Mouse (Mus musculus) forebrain, embryonic 14.5 days (tissue): ENCODE data around the gene Mettl8. TPM values are rescaled to one million over a fixed set of nuclear protein-coding genes. Genes with fewer than 3 reads are reported as not detected.

Source experiments
- ATAC-seq: fragments of 200-750 bp; cut with Nextera tagmentation; 2 replicates; pipeline ENCODE4 v1.8.0; 2017; ENCODE audit warnings: mild to moderate bottlenecking, moderate library complexity
- DNase-seq: peaks from one replicate; pipeline ENCODE4 v3.0.0-alpha.2; 2015; ENCODE audit warnings: low spot score
- H3K27ac ChIP-seq: fragments of 300-500 bp; sonication (generic); 2 replicates; pipeline ENCODE4 v1.5.1; 2014; ENCODE audit warnings: low read depth, mild to moderate bottlenecking, control low read depth, low read length, moderate library complexity
- H3K27me3 ChIP-seq: fragments of 300-500 bp; sonication (generic); replicated peaks from 2 replicates; pipeline ENCODE4 v1.6.1; 2014; ENCODE audit warnings: low read length, control low read depth, mixed read lengths; ENCODE audit not compliant: control insufficient read depth, insufficient read depth
- H3K36me3 ChIP-seq: fragments of 300-500 bp; sonication (generic); 2 replicates; pipeline ENCODE4 v1.6.1; 2014; ENCODE audit warnings: low read length, control low read depth; ENCODE audit not compliant: control insufficient read depth, insufficient read depth
- H3K4me1 ChIP-seq: fragments of 300-500 bp; sonication (generic); 2 replicates; pipeline ENCODE4 v1.6.1; 2014; ENCODE audit warnings: antibody characterized with exemption, low read length, control low read depth; ENCODE audit not compliant: control insufficient read depth, insufficient read depth
- H3K4me2 ChIP-seq: fragments of 300-500 bp; sonication (generic); 2 replicates; pipeline ENCODE4 v1.6.1; 2014; ENCODE audit warnings: mild to moderate bottlenecking, control low read depth, low read length
- H3K4me3 ChIP-seq: fragments of 300-500 bp; sonication (generic); 2 replicates; pipeline ENCODE4 v1.5.1; 2014; ENCODE audit warnings: low read depth, low read length, control low read depth
- H3K9ac ChIP-seq: fragments of 300-500 bp; sonication (generic); 2 replicates; pipeline ENCODE4 v1.6.1; 2014; ENCODE audit warnings: mild to moderate bottlenecking, low read length, control low read depth, moderate library complexity
- H3K9me3 ChIP-seq: fragments of 300-500 bp; sonication (generic); replicated peaks from 2 replicates; pipeline ENCODE4 v1.6.1; 2016; ENCODE audit warnings: low read length, control low read depth, mixed read lengths; ENCODE audit not compliant: control insufficient read depth
- WGBS: fragments of 180-500 bp; shearing (Covaris S2); extraction: QIAGEN DNeasy Blood & Tissue Kit; methylation state at CpG from one replicate; pipeline ENCODE4 v1.1.7; 2014; 5-methylcytosine and 5-hydroxymethylcytosine counted together
- polyA plus RNA-seq: library from polyadenylated mRNA; unstranded; fragments of >200 nt; fragmentation: Nextera tagmentation; extraction: Ambion mirVana; gene quantifications from 2 replicates; pipeline ENCODE4 v1.2.1, GENCODE M21; 2014

Gene Mettl8
- polyA plus RNA-seq, 1 experiment from 2014 or later, result 19.1 TPM

DNA sequence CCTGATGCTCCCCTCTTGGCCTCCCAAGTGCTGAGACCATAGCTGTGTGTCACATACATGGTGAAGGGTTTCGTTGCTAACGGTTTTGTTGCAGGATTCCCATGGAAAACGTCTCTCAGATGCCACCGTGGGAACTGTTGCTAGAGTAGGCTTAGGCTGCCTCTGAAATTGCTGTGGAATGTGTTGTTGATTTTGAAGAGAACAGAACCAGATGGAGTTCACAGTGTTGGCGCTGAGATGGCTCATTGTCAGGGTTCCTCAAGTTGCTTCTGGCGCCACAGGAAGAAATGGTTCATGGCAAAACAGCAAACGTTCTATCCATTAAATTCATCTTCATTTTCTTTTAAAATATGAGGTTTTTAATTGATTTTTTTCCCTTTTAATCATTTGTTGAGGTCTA lies 27.0 kb upstream of the Mettl8 start:
- no peak for ATAC-seq
- Histone ChIP-seq H3K4me3 (no peak overlapping the region), H3K9me3 (no peaks in the 10 kb centered on the region), H3K4me1 (no peaks in the 10 kb centered on the region), H3K27ac (no peak overlapping the region), H3K36me3 (peaks cover 28% of the 10 kb centered on the region), H3K4me2 (no peak overlapping the region), H3K27me3 (no peaks in the 10 kb centered on the region), H3K9ac (no peak overlapping the region)
- 92% methylated on average over 7 of the region's 7 CpGs for WGBS
- DNase-seq, result no peak

DNA sequence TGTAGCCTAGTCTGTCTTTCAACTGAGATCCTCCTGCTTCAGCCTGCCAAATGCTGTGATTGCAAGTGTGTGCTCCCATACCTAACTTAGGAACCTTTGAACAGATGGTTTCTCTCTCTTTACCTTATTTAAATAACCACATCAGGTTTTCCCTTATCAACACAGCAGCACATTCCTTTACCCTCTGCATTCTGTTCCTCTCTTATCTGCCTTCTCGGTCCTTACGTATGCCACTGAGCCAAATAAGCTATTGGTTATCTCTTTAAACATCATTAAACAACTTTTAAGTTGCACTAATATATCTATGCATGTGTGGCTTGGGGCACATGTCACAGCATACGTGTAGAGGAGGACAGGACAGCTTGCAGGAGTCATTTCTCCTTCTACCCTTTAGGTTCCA lies 18.4 kb upstream of the Mettl8 start:
- 95% methylated on average over 3 of the region's 3 CpGs for WGBS
- no peak overlapping the region for H3K4me2 ChIP-seq
- ATAC-seq (no peak), DNase-seq (no peak)
- H3K4me1 ChIP-seq, result no peaks in the 10 kb centered on the region
- no peak overlapping the region for H3K4me3 ChIP-seq
- H3K27me3 ChIP-seq, result no peaks in the 10 kb centered on the region
- H3K9ac ChIP-seq, result no peak overlapping the region
- no peak overlapping the region for H3K27ac ChIP-seq
- H3K9me3 ChIP-seq, result no peaks in the 10 kb centered on the region
- peaks cover 14% of the 10 kb centered on the region; the same call in 1 of the 2 replicates for H3K36me3 ChIP-seq

GRCm38 (mm10) chr2:71073330-71073729 lies 17.9 kb upstream of the Mettl8 start:
- ATAC-seq (no peak), DNase-seq (no peak)
- 84% methylated on average over 3 of the region's 3 CpGs for WGBS

GRCm38 (mm10) chr2:71071601-71072000 lies 16.2 kb upstream of the Mettl8 start:
- no peak overlapping the region for H3K4me3 ChIP-seq
- ATAC-seq (no peak), DNase-seq (no peak)
- no peaks in the 10 kb centered on the region for H3K9me3 ChIP-seq
- no peaks in the 10 kb centered on the region for H3K4me1 ChIP-seq
- WGBS, result 97% methylated on average over 4 of the region's 4 CpGs
- H3K27ac ChIP-seq, result no peak overlapping the region
- peaks cover 10% of the 10 kb centered on the region; the same call in 1 of the 2 replicates for H3K36me3 ChIP-seq
- H3K9ac ChIP-seq, result no peak overlapping the region
- no peaks in the 10 kb centered on the region for H3K27me3 ChIP-seq
- H3K4me2 ChIP-seq, result no peak overlapping the region

More at GRCm38 (mm10) chr2:71073330-71073729, 17.9 kb upstream of the Mettl8 start:
- Histone ChIP-seq H3K9ac (no peak overlapping the region), H3K36me3 (peaks cover 13% of the 10 kb centered on the region; the same call in 1 of the 2 replicates), H3K4me3 (no peak overlapping the region), H3K27ac (no peak overlapping the region), H3K9me3 (no peaks in the 10 kb centered on the region), H3K27me3 (no peaks in the 10 kb centered on the region), H3K4me2 (no peak overlapping the region), H3K4me1 (no peaks in the 10 kb centered on the region)

GRCm38 (mm10) chr2:71056115-71056835 lies 892 bp upstream of the Mettl8 start:
- peaks cover 8% of the 10 kb centered on the region for H3K4me1 ChIP-seq
- peak overlapping the region; percentile 81 for H3K4me3 ChIP-seq
- peak overlapping the region; percentile 96 for H3K27ac ChIP-seq
- WGBS, result 13% methylated on average over 21 of the region's 21 CpGs
- no peaks in the 10 kb centered on the region for H3K27me3 ChIP-seq
- no peaks in the 10 kb centered on the region for H3K9me3 ChIP-seq
- peak overlapping the region; percentile 84 for H3K4me2 ChIP-seq
- ATAC-seq (no peak), DNase-seq (peak; percentile 70)
- H3K36me3 ChIP-seq, result peaks cover 18% of the 10 kb centered on the region
- peak overlapping the region; percentile 89 for H3K9ac ChIP-seq

GRCm38 (mm10) chr2:71054716-71055115 lies 667 bp downstream of the Mettl8 start:
- WGBS, result 46% methylated on average over 9 of the region's 9 CpGs
- peak overlapping the region; percentile 84 for H3K4me2 ChIP-seq
- DNase-seq, result peak; percentile 26
- peaks cover 8% of the 10 kb centered on the region for H3K4me1 ChIP-seq
- ATAC-seq, result no peak
- H3K36me3 ChIP-seq, result peaks cover 9% of the 10 kb centered on the region
- H3K27ac ChIP-seq, result peak overlapping the region; percentile 58
- no peaks in the 10 kb centered on the region for H3K9me3 ChIP-seq
- H3K27me3 ChIP-seq, result no peaks in the 10 kb centered on the region
- H3K4me3 ChIP-seq, result peak overlapping the region; percentile 81
- peak overlapping the region; percentile 89 for H3K9ac ChIP-seq

DNA sequence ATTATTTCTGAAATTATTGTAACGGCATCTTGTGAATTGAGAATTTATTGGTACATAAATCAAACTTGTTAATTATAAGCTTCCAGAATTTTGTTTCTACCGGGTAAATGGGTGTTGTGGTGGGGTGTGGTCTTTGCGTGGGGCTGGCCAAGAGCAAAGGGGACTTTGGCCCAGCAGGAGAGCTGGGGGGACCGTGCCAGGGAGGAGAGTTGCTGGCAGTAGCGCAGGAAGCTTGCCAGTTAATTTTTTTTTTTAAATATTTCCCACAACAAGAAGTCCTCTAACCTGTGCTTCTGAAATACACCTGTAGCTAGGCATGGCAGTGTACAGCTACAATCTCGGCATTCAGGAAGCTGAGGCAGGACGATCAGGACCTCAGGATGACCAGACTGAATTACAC lies 4.9 kb downstream of the Mettl8 start:
- Histone ChIP-seq H3K36me3 (no peaks in the 10 kb centered on the region), H3K9me3 (no peaks in the 10 kb centered on the region), H3K27ac (no peak overlapping the region), H3K9ac (no peak overlapping the region), H3K4me1 (peaks cover 8% of the 10 kb centered on the region), H3K4me3 (no peak overlapping the region), H3K4me2 (no peak overlapping the region), H3K27me3 (no peaks in the 10 kb centered on the region)
- DNase-seq (no peak), ATAC-seq (no peak)
- 93% methylated on average over 7 of the region's 7 CpGs for WGBS

DNA sequence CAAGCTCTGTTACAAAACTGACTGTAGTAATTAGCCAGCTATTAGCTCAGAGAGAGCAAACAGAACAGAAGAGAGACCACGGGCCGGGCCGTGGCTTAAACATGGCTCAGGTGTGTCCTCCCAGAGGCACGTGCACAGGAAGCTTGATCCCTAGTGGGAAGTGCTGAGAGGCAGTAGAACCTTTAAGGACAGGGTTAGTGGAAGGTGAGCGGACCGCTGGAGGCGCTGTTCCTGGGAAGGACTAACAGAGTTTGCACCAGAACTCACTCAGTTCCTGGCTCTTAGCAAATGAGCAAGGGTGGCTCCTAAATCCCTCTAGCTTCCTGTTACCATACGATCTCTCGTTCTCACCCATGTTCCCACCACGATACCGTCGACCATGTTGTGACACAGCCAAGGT lies 6.5 kb downstream of the Mettl8 start:
- 73% methylated on average over 12 of the region's 12 CpGs for WGBS
- Histone ChIP-seq H3K4me3 (no peak overlapping the region), H3K4me1 (no peaks in the 10 kb centered on the region), H3K27me3 (no peaks in the 10 kb centered on the region), H3K4me2 (no peak overlapping the region), H3K9me3 (no peaks in the 10 kb centered on the region), H3K27ac (no peak overlapping the region), H3K36me3 (no peaks in the 10 kb centered on the region), H3K9ac (no peak overlapping the region)
- DNase-seq (no peak), ATAC-seq (no peak)

- Histone ChIP-seq H3K27ac (no peak overlapping the region), H3K9ac (no peak overlapping the region), H3K4me2 (no peak overlapping the region), H3K4me1 (no peaks in the 10 kb centered on the region), H3K36me3 (no peaks in the 10 kb centered on the region), H3K4me3 (no peak overlapping the region), H3K9me3 (no peaks in the 10 kb centered on the region), H3K27me3 (no peaks in the 10 kb centered on the region)
- 87% methylated on average over 6 of the region's 6 CpGs for WGBS
- ATAC-seq (no peak), DNase-seq (no peak)
Observed at GRCm38 (mm10) chr2:71046751-71047320, 8.5 kb downstream of the Mettl8 start.
